Mouse (Mus musculus): ENCODE measurements around the gene Rcan3. TPM values are rescaled to one million over a fixed set of nuclear protein-coding genes. Genes with fewer than 3 reads are reported as not detected.
A peak's percentile ranks its signal among the peaks of the same experiment; 100 is the strongest.

Gene Rcan3
- polyA plus RNA-seq, 1 experiment from 2014 or later = 18.8 TPM

DNA sequence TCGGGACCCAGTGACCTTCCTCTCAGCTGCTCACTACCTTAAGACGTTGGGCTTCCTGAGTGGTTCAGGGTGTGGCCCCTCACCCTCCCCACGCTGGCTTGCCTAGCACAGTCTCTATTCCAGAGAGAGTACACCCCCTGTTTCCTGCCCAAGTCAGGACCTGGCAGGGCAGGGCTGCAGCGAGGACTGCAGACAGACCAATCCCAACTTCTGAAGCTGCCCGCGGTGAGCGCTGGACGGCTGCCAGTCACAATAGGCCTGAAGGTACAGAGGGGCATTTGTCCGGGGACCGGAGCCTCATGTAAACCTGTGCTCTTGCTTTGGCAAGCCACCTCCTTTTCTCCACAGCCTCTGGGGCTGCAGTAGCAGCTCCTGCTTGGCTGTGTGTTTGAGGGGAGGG lies 48.0 kb downstream of the Rcan3 start:
- Histone ChIP-seq H3K9ac (no peak overlapping the region), H3K36me3 (no peaks in the 10 kb centered on the region), H3K4me3 (replicated peaks) (no peak overlapping the region), H3K4me2 (no peak overlapping the region), H3K4me1 (no peaks in the 10 kb centered on the region), H3K27me3 (replicated peaks) (no peaks in the 10 kb centered on the region), H3K9me3 (no peaks in the 10 kb centered on the region), H3K27ac (no peak overlapping the region)
- WGBS = 49% methylated on average over 10 of the region's 10 CpGs
- ATAC-seq (ENCODE audit: insufficient read depth, low FRiP score, low read depth) = no peak; the same call in 1 of the 2 replicates

DNA sequence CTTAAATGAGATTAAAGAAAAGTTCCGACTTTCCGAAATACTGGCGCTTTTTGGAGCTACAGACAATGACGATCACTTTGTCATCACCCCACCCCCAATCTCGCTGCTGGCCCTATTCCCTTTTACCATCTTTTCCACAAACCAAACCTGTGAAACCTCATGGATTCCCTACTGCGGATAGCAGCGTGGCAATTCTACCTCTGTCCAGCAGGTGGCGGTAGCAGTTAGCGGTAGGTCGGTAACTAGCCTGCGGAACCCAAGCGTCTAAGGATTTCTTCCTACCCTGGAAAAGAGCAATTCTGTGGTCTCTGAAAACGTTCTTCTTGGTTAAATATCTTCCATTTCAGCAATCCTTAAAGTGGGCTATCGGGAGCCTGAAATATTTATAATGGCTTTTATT lies 51.3 kb downstream of the Rcan3 start:
- ATAC-seq (ENCODE audit: insufficient read depth, low FRiP score, low read depth) = no peak

DNA sequence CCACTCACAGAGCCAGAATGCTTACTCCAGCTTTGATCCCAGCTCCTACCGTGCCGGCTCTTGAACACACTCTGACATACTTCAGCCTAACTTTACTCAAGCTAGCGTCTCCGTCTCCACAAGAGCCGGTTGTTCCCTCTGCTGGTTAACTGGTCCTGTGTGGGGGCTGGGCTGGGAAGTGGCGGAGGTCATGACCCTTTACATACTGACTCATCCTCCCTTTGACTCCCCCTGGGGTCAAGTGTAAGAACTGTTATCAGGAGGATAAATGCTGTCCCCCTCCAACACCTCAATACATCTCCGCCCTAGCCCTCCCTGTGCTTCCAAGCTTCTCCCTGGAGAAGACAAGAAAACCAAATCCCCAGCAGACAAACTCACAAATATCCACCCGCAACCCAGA lies 52.3 kb downstream of the Rcan3 start:
- Histone ChIP-seq H3K4me1 (no peaks in the 10 kb centered on the region), H3K9me3 (no peaks in the 10 kb centered on the region), H3K27me3 (replicated peaks) (no peaks in the 10 kb centered on the region), H3K4me3 (replicated peaks) (no peak overlapping the region), H3K27ac (no peak overlapping the region), H3K9ac (no peak overlapping the region), H3K4me2 (no peak overlapping the region), H3K36me3 (no peaks in the 10 kb centered on the region)
- WGBS = 48% methylated on average over 8 of the region's 8 CpGs
- ATAC-seq (ENCODE audit: insufficient read depth, low FRiP score, low read depth) = no peak

More for the DNA sequence above, 51.3 kb downstream of the Rcan3 start:
- Histone ChIP-seq H3K4me2 (no peak overlapping the region), H3K27ac (no peak overlapping the region), H3K4me3 (replicated peaks) (no peak overlapping the region), H3K9me3 (no peaks in the 10 kb centered on the region), H3K36me3 (no peaks in the 10 kb centered on the region), H3K4me1 (no peaks in the 10 kb centered on the region), H3K9ac (no peak overlapping the region), H3K27me3 (replicated peaks) (no peaks in the 10 kb centered on the region)
- 4% methylated on average over 14 of the region's 14 CpGs for WGBS

GRCm38 (mm10) chr4:135377241-135377640 lies 56.4 kb downstream of the Rcan3 start:
- H3K36me3 ChIP-seq = no peaks in the 10 kb centered on the region
- H3K4me3 ChIP-seq (replicated peaks) = no peak overlapping the region
- 81% methylated on average over 11 of the region's 11 CpGs for WGBS

DNA sequence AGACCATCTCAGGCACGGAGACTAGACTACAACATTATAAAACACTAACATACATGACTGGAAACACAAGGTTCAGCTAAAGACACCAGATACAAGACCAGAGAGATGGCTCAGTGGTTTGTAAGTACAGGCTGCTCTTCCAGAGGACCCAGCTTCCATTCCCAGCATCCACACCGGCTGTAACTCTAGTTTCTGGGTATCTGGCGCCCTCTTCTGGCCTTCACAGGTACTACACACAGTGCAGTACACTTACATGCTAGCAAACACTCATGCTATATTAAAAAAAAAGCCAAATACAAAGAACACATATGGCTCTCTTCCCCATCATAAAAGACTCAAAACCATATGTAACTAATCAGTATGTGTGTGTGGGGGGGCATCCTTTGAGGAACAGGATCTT lies 58.2 kb downstream of the Rcan3 start:
- ATAC-seq (ENCODE audit: insufficient read depth, low FRiP score, low read depth) = no peak
- Histone ChIP-seq H3K9ac (no peak overlapping the region), H3K4me1 (no peaks in the 10 kb centered on the region), H3K27ac (no peak overlapping the region), H3K4me3 (replicated peaks) (no peak overlapping the region), H3K36me3 (no peaks in the 10 kb centered on the region), H3K27me3 (replicated peaks) (no peaks in the 10 kb centered on the region), H3K9me3 (no peaks in the 10 kb centered on the region), H3K4me2 (no peak overlapping the region)
- WGBS = 56% methylated on average over 3 of the region's 3 CpGs

More at GRCm38 (mm10) chr4:135377241-135377640, 56.4 kb downstream of the Rcan3 start:
- H3K27ac ChIP-seq = no peak overlapping the region
- H3K9me3 ChIP-seq = no peaks in the 10 kb centered on the region
- no peaks in the 10 kb centered on the region for H3K4me1 ChIP-seq
- no peaks in the 10 kb centered on the region for H3K27me3 ChIP-seq (replicated peaks)
- no peak overlapping the region for H3K4me2 ChIP-seq
- H3K9ac ChIP-seq = no peak overlapping the region
- no peak for ATAC-seq (ENCODE audit: insufficient read depth, low FRiP score, low read depth)

GRCm38 (mm10) chr4:135373299-135373698 lies 60.4 kb downstream of the Rcan3 start:
- H3K9me3 ChIP-seq = no peaks in the 10 kb centered on the region
- 79% methylated on average over 5 of the region's 5 CpGs for WGBS
- no peaks in the 10 kb centered on the region for H3K27me3 ChIP-seq (replicated peaks)
- no peaks in the 10 kb centered on the region for H3K4me1 ChIP-seq
- no peak overlapping the region for H3K9ac ChIP-seq
- H3K27ac ChIP-seq = no peak overlapping the region
- no peak for ATAC-seq (ENCODE audit: insufficient read depth, low FRiP score, low read depth)
- no peaks in the 10 kb centered on the region for H3K36me3 ChIP-seq
- H3K4me2 ChIP-seq = no peak overlapping the region
- H3K4me3 ChIP-seq (replicated peaks) = no peak overlapping the region

DNA sequence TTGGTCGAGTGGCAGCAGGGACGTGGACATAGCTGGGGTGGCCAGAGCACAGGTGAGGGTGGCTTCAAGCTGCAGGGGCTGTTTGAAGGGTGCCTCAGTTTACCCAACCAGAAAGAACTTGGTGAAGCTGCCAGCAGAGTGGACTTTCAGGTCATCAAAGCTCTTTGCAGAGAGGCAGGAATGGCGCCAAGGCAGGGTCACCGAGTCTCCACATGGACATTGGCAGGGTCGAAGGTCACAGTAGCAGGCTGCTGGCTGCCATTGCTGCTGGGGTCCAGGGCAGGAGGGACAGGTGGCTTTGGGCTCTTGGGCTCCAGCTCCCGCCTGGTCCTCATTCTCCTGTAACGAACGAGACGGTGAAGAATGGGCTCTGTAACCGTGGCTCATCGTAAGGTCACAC lies 63.3 kb downstream of the Rcan3 start:
- Histone ChIP-seq H3K36me3 (no peaks in the 10 kb centered on the region), H3K4me1 (no peaks in the 10 kb centered on the region), H3K4me2 (no peak overlapping the region), H3K27ac (no peak overlapping the region), H3K27me3 (replicated peaks) (no peaks in the 10 kb centered on the region), H3K4me3 (replicated peaks) (no peak overlapping the region), H3K9ac (no peak overlapping the region), H3K9me3 (no peaks in the 10 kb centered on the region)
- 70% methylated on average over 11 of the region's 11 CpGs for WGBS
- ATAC-seq (ENCODE audit: insufficient read depth, low FRiP score, low read depth) = no peak

GRCm38 (mm10) chr4:135362828-135363227 lies 70.8 kb downstream of the Rcan3 start:
- no peak overlapping the region for H3K27ac ChIP-seq
- no peak overlapping the region for H3K4me2 ChIP-seq
- H3K27me3 ChIP-seq (replicated peaks) = no peaks in the 10 kb centered on the region
- no peak overlapping the region for H3K9ac ChIP-seq
- H3K4me3 ChIP-seq (replicated peaks) = no peak overlapping the region
- H3K4me1 ChIP-seq = no peaks in the 10 kb centered on the region
- WGBS = 41% methylated on average over 6 of the region's 6 CpGs
- no peak for ATAC-seq (ENCODE audit: insufficient read depth, low FRiP score, low read depth)
- no peaks in the 10 kb centered on the region for H3K36me3 ChIP-seq
- no peaks in the 10 kb centered on the region for H3K9me3 ChIP-seq

MicroRNA genes within 50 kb of the gene (microRNA counts, 519-probe panel; counts per million panel counts)
- 1,965 counts per million, percentile 22 among the panel's probes with 10 or more counts for microRNA mmu-miR-700

Small RNAs within 50 kb of the gene (microRNA-seq; reads per million reads assigned to microRNA genes)
- gene Mir700 = 256 reads per million, percentile 61 among the genes with 10 or more reads in this experiment

Other genes starting within 250 kb of the Rcan3 start
- gene Clic4, start 161.0 kb downstream of the Rcan3 start, polyA plus RNA-seq (2015; fragmentation: Nextera tagmentation; extraction: Ambion mirVana) = 141 and 144 TPM in 2 replicates
- gene Srrm1, start 80.5 kb downstream of the Rcan3 start, polyA plus RNA-seq (2015; fragmentation: Nextera tagmentation; extraction: Ambion mirVana) = 226 and 233 TPM in 2 replicates
- 19.0 and 21.9 TPM in 2 replicates for gene Ncmap, start 35.6 kb downstream of the Rcan3 start, polyA plus RNA-seq (2015; fragmentation: Nextera tagmentation; extraction: Ambion mirVana)
- gene Stpg1, start 60.9 kb upstream of the Rcan3 start, polyA plus RNA-seq (2015; fragmentation: Nextera tagmentation; extraction: Ambion mirVana) = 0.23 and 0.27 TPM in 2 replicates
- gene Nipal3, start 61.2 kb upstream of the Rcan3 start, polyA plus RNA-seq (2015; fragmentation: Nextera tagmentation; extraction: Ambion mirVana) = 4.5 and 4.7 TPM in 2 replicates
- 25.9 and 37.0 TPM in 2 replicates for gene Grhl3, start 139.8 kb upstream of the Rcan3 start, polyA plus RNA-seq (2015; fragmentation: Nextera tagmentation; extraction: Ambion mirVana)

All from stomach, embryonic 15.5 days (tissue).